Mouse (Mus musculus) adrenal gland, postnatal 0 days (tissue): ENCODE results near the gene Irf1. TPM values are rescaled to one million over a fixed set of nuclear protein-coding genes. Genes with fewer than 3 reads are reported as not detected.

Source experiments
- microRNA-seq: library from miRNA; unstranded; fragments of <30 nt; microRNA quantifications from one replicate; pipeline ENCODE4, GENCODE M21; 2016; ENCODE audit warnings: borderline replicate concordance; ENCODE audit not compliant: insufficient number of aligned reads
- polyA plus RNA-seq: library from polyadenylated mRNA; unstranded; fragments of >200 nt; fragmentation: Nextera tagmentation; extraction: Ambion mirVana; gene quantifications from 2 replicates; pipeline ENCODE4 v1.2.1, GENCODE M21; 2015

The Irf1 gene
- 25.8 and 26.5 TPM in 2 replicates for polyA plus RNA-seq

GRCm38 (mm10) chr11:53769760-53770124 is at the start of gene Irf1:
Gene Irf1, plus strand, starts transcription at chr11:53770014.

DNA sequence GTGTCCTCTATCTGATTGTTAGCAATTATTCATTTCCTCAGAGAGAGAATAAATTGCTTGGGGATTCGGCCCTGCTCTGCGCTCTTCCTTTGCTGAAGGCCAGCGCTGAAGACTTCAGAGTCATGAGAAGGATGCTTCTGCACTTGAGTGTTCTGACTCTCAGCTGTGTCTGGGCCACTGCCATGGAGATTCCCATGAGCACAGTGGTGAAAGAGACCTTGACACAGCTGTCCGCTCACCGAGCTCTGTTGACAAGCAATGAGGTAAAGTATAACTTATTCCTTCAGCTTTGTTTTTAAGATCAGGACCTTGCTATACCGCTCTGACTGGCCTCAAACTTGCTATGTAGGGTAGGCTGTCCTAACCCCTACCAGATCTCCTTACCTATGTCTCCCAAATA is 49.1 kb upstream of the Irf1 start, which contains the start of gene Il5:
Gene Il5 (plus strand): TSS at position 80 of the 400 bp plus-strand sequence.

GRCm38 (mm10) chr11:53773087-53773486 is 3.3 kb downstream of the Irf1 start, which contains the start of gene Gm17334:
Gene Gm17334, minus strand, starts transcription at chr11:53773187.

Small RNA genes lying within 50 kb of the gene (microRNA-seq; reads per million reads assigned to microRNA genes)
- gene Mir7671, result not detected

Other genes with a start within 250 kb of the Irf1 start
- 61.3 and 63.0 TPM in 2 replicates for gene Kif3a, start 202.6 kb upstream of the Irf1 start, polyA plus RNA-seq
- gene Il4, start 151.3 kb upstream of the Irf1 start, polyA plus RNA-seq, result 0.70 and 1.3 TPM in 2 replicates
- gene Il13, start 135.3 kb upstream of the Irf1 start, polyA plus RNA-seq, result not detected in 2 replicates
- 15.3 and 23.1 TPM in 2 replicates for gene Rad50, start 62.7 kb upstream of the Irf1 start, polyA plus RNA-seq
- gene Il5, start 49.2 kb upstream of the Irf1 start, polyA plus RNA-seq, result not detected in 2 replicates
- 0.40 TPM in 1 of 2 replicates, not detected in the other for gene Gm17334, start 3.2 kb downstream of the Irf1 start, polyA plus RNA-seq
- 4.6 and 9.6 TPM in 2 replicates for gene Gm12216, start 89.2 kb downstream of the Irf1 start, polyA plus RNA-seq
- gene Slc22a5, start 121.6 kb downstream of the Irf1 start, polyA plus RNA-seq, result 11.8 and 16.6 TPM in 2 replicates
- 4.6 and 4.9 TPM in 2 replicates for gene Slc22a21, start 210.3 kb downstream of the Irf1 start, polyA plus RNA-seq